Mouse (Mus musculus): Measurements from ENCODE around the gene Fermt1.

Fermt1 gene

DNA sequence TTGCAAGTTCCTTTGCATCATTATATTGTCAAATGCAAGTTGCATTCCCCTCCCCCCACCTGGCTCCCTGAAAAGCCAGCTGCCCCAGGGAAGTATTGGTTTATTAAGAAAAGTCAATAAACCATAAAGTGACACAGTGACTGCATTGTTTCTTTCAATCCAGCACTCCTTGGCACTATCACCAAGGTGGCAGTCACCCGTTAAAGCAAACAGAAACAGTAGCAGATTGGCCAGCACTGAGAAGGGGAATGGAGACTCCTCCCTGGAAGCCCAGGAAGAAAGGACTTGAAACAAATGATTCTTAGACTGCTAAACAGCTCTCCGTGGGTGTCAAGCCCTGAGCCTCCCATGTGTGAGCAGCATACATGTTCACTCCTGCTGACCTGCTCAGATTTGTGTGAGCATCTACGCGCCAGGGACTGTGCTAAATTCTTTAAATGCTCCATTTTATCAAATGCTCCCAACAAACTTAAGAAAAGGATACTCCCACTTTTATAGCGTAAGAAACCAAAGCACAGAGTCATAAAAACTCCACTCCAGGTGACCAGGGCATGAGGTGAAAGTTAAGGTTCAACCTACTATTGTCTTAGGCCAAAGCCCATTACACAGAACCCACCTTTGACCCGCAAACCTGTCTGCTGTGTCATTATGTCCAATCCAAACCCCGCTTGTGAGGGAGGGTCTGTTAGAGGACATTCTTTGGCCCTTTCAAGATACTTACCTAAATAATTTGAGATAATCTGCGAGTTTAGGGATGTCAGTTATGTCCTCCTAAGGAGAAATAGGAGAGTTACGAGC lies 23.4 kb downstream of the Fermt1 start:
- DNase-seq (ENCODE audit: low spot score), result no peak

DNA sequence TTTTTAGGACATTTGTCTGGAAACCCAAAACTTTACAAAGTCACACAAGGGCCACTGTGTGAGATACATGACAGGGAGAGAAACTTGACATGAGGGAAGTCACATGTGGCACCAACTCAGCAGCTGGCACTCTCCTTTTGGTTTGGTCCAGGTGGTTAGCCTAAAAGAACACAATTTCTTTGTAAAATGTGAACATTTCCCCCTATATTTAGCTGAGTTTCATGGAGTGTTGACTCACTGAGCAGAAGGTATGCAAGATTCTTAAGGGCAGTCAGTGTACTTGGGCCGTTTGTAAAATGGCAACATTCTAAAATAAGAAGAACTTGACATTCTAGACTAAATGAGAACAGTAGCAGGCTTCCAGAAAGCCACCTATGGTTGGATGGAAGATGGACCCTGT lies 30.9 kb downstream of the Fermt1 start:
- DNase-seq (ENCODE audit: low spot score), result no peak

DNA sequence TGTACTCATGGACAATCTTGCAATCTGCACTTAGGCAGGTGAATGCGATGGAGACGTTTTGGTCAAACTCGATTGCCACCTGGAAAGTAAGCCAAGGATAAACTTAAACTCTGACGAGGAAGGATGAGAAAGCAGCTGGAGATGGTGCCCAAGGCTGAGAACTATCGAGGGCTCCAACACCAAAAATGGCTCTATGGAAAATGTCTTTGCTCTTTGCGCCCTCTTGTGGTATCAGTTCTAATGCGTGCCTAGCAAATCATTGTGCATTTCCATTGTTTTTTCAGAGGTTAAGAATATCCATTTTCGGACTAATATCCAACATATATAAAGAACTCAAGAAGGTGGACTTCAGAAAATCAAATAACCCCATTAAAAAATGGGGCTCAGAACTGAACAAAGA lies 38.9 kb downstream of the Fermt1 start:
- DNase-seq (ENCODE audit: low spot score), result no peak

DNA sequence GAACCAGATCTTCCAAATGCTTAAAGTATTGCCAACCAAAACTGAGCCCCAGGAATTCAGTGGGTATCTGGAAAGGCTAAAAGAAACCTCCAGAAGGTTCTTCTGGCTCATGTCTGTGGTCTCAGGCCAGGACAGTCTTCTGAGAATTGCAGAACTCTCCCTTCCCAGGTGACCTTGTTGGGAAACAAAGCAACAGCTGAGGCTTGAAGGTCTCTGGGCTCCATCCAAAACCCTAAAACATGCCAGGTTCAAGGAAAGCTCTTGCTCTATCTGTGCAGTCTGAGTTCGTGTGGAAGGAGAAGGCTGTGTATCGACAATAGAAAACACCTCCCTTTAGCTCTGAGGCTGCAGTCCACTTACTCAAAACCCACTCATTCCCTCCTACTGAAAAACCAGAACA lies 40.7 kb downstream of the Fermt1 start:
- DNase-seq (ENCODE audit: low spot score), result no peak

DNA sequence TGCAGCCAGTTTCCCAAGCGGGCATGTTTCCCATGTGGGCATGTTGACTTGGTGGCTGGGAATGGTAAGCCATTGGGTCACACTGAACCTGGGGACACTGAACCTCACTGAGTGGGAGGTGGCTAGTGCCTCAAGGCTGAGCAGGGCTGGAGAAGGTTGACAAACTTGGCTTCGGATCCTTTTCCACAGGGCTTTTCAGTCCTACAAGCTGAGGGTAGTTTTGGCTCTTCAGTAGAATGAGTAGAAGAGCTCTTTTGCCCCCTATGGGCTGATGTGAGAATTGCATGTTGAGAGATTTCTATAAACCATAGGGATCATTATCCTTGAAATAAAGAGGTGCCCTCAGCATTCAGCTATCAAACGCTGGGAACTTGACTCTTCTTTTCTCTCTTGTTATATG lies 42.2 kb downstream of the Fermt1 start:
- DNase-seq (ENCODE audit: low spot score), result no peak

DNA sequence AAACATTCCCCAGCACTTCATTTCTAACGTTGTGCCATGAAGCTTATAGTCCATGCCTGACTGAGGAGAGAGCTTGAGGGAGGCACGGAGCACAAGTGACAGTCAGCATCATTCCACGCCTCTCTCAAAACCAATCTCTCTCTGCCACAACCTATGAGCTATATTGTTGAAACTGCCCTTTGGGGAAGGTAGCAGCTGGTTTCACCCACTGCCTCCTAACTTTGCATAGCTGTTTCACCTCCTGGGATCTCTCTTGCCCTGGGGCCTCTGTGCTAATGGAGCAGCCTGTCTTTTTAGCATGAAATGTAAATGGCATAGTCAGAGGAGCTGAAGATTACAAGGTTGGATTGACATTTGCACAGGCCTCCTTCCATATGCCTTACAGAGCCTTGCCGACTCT lies 43.6 kb downstream of the Fermt1 start:
- DNase-seq (ENCODE audit: low spot score), result no peak

DNA sequence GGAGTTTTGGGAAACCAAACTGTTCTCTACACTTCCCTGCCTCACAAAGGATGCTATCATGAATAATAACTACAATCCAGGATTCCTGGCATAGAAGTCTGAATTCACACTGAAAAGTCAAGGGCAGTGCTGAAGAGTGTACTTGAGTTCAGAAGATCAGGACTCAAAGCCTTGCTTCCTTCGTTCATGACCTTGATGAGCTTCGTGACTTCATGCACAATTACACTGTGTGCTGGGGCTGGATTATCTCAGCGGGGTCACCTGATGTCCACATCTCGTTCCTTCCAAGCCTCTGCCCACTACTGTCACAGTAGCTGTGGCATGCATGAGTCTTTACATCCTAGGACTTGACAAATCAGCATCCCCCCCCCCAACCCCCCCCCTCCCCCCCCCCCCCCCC lies 44.1 kb downstream of the Fermt1 start:
- DNase-seq (ENCODE audit: low spot score), result no peak

DNA sequence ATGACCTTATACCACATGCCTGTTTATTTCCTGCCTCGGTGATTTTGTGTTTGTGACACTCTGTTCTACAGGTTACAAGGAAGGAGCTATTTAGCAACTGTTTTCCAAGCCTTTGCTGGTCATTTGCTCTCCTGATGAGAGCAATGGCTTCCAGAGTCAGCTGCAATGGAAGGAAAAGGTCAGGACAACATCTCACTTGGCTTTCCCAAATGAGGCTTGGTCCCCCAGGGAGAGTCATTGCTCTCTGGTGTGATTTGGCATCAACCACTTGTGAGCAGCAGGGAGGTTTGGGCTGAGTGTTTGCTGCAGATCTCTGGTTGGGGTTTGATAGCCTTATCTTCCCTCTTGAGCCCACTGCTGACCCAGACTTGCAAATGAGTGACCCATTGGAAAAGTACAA lies 45.1 kb downstream of the Fermt1 start:
- DNase-seq (ENCODE audit: low spot score), result no peak

DNA sequence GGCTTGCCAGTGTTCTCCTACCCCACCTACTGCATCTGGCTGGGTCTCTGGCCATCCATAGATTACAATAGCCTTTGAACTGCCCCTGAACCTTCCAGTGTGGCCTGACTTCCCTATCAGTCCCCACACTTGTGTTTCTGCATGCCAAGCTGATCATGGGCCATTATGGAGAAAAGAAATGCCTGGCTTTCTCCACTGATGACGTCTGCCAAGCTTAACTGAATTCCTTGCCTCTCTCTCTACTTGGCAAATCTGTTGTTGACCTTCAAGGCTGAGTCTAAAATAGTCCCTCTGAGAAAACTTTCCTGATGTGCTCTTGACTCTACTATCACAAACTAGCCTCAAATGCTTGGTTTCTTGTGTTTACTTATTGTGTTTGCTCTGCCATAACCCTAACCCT lies 47.5 kb downstream of the Fermt1 start:
- no peak for DNase-seq (ENCODE audit: low spot score)

DNA sequence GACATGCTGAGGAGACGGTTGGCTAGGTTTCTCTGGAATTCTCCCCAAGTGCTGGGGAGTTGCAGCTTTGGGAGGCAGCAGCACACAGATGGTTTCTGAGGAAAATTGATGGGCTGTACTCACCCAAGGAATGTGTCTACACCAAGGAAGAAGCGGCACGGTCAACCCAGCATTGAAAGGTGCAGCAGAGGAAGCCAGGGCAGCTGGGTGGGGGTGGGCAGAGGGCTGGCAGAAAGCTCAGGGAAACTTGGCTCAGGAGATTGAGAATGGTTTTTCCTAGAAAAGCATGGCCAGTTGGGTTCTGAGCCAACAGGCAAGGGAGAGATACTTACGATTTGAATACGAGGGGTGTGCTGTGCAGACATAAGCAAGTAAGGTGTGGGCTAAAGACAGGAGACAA lies 51.9 kb downstream of the Fermt1 start:
- no peak for DNase-seq (ENCODE audit: low spot score)

DNA sequence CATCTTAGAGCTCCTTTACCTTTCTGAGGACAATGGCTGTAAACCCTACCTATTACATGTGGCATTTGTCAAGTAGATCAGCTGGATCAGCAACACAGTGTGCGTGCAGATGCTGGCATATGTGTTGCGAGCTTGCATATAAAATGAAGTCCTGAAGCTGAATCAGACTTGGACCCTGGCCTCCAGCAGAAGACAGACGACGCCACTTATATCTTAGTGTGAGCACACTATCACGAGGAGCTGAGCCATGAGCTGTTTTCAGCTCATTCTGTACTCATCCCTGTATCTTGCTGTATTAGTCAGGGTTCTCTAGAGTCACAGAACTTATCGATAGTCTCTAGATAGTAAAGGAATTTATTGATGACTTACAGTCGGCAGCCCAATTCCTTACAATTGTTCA lies 60.4 kb downstream of the Fermt1 start:
- no peak for DNase-seq (ENCODE audit: low spot score)

DNA sequence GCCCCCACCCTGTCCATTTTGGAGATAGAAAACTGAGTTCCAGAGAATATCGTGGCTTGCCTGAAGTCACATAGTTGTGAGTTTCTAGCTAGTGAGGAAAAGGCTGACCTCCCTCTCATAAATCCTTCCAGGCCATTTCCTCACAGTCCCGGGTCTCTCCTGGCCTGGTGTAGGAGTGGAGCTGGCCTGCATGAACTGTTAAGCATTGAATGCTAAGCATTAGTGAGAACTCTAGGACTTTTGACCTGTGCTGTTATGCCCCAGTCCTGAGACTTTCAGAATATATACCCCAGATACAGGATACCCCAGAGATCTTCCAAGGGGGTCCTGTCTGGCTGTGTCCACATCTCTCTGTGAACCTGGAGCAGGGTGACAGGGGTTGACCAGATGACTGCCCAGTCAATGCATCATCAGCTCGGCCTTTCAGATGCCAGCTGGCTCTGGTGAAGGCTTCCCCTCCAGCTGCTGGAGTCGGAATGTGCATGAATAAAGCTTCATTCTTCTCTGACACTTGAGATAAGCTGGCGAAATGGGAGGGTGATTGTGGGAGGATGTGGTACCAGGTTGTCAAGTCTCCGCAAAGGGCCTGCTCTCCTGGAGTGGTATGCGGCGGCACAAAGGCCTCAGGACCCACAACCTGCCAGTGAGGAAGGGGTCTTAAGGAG lies 61.3 kb downstream of the Fermt1 start:
- DNase-seq (ENCODE audit: low spot score), result no peak

DNA sequence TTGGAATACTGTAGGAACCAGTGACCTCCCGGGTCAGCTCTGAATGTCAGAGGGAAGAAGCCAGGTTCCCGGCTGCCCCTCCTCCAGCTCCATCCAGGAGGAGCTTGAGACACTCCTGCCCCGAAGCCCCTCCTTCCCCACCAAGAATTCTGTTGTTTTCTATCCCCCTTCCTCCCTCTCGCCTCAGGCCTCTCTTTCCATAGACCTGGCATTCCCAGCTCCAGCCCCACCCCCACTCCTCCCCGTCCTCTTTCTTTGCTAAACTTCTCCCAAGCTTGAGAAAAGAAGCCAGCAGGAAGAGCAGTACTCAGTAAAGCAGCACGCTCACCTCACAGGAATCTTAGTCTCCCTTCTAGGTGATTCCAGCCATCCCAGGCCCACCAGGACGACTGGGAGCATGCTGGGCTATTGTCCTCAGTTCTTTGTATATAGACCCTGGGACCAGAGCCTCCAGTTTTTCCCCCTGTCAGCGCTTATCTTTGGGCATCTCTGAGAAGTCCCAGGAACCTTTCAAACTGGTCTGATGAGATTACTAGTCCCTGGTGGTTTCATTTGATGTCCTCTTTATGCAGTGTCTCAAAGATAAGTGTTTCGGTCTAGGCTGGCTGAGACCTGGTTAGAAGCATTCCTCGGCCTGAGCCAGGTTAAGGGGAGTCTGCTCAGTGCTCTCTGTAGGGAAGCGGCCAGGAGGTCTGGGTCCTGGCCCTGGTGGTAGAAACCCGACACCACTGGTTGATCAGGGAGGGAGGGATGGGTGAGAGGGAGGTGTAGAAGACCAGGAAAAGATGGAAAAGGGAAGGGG lies 64.7 kb downstream of the Fermt1 start, which contains the start of gene Lrrn4:
Lrrn4 (minus strand) TSS at position 48 of the 802 bp plus-strand sequence.
- no peak for DNase-seq (ENCODE audit: low spot score)

DNA sequence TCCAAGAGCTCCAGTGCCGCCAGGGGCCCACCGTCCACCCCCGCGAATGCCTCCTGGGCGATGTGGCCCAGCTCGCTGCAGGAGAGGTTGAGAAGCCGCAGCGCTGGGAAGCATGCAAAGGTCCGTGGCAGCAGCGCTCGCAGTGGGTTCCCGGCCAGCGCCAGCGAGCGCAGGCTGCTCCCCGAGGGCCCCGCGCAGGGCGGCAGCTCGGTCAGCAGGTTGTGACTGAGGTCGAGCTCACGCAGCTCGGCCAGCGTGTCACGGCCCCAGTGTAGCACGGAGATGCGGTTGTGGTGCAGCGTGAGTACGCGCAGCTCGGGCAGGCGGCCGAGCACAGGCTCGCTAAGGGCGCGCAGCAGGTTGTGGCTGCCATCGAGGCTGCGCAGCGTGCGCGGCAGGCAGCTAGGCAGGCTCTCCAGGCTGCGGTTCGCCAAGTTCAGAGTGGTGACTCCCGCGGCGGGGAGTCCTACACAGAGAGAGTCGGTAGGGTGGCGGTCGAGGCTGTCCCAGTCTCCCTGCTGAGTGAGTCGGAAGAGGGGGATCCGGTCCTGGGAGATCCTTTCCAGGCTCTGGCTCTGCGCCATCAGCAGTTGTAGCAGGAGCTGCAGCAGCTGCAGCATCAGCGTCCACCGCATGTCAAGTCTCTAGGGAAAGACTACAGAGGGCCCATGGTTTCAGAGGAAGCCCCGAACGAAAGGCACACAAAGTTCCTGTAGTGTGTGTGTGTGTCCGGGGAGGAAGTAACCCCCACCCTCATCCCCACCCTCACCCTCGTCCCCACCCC lies 66.3 kb downstream of the Fermt1 start:
- DNase-seq (ENCODE audit: low spot score), result no peak

DNA sequence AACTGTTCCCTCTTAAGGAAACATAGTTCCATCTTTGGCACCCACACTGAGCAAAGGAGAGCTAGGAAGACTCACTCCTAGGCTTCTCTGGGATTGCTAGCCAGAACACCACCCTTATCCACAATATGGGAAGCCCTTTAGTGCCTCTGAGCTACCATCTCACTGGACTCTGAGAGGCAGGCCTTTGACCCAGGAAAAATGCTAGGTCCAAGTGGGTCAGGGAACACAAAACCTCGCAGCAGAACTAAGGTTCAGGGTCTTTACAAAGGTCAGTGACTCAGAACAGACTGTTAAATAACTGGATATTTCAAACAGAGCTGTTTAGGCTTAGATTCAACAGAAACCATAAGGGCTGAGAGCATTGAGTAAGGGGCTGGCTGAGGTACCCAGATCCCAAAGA lies 68.7 kb downstream of the Fermt1 start:
- no peak for DNase-seq (ENCODE audit: low spot score)

DNA sequence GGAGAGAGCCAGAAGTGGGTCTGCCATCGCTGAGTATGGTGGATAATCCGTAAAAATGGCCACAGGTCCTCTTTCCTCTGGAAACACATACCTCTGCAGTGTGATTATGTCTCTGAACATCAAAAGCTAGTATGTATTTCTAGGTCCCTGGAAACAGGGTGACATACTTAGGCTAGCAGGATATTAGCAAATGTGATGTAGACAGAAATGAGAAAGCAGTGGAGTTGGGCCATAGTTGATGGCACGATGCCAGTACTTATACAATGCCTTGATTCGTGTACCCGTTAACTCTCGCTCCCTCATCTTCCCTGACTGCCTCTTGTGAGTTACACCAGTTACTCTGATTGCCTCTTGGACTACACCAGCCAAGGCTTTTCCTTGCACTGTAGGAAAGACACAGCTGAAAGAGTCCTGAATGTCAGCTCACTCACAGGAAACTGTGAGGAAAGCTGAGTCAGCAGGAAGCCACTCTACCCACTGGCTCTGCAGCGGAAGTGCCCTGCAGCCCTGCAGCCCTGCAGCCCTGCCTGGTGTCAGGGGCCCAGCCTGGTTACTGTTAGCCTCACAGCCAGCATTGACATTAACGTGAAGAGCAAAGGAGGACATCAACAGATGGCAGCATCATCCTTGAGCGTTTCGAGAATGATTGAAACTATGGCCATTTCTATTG lies 71.9 kb downstream of the Fermt1 start:
- DNase-seq (ENCODE audit: low spot score), result no peak

DNA sequence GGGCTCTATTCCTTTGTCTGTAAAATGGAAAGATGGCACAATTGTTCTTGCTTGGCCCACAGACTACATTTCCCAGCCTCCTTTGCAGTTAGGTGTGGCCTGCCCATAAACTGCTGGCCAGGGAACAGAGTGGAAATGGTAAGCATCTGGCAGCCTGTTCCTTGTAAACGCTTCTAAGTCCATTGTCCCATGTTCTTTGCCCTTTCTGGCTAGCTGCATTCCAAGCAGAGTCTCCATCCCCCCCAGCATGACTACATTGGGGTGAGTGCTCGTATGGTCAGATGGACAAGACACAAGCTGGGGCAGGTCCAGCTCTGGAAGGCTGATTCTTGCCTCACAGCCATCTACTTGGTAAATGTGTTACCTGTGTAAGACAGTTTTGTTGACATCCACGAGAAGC lies 74.0 kb downstream of the Fermt1 start:
- DNase-seq (ENCODE audit: low spot score), result no peak

DNA sequence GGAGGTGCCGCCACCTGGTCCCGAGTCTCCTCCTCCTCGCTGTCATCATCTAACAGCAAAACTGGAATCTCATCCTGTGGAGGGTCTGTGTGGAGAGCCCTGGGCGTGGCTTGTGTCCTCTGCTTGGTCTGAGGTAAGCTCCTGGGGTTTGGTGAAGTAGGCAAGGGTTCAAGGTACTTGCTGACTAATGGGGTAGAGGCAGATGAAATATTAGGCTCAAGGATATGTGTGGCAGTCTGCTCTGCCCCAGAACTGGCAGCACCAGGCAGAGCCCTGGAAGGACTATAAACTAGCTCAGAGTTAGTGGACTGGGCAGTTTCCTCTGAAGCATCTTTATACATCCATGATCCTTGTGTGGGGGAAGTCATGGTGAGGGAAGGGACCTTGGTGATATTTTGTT lies 75.4 kb downstream of the Fermt1 start:
- no peak for DNase-seq (ENCODE audit: low spot score)

DNA sequence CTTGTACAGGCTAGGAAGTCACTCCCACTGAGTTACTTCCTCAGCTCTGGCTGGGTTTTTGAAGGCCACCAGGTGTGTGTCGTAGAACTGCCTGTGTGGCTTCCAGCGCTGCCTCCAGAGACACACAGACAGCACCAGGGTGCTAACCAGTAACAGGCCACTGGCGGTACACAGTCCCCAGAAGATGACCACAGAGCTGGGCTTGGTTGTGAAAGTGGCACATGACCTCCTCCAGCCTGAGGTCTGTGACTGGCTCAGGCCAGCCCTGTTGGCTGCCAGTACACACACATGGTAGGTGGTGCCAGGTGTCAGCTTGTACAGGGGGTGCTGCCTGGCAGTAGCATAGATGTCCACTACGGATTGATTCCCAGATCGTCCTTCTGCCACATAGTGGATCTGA lies 76.0 kb downstream of the Fermt1 start:
- no peak for DNase-seq (ENCODE audit: low spot score)

DNA sequence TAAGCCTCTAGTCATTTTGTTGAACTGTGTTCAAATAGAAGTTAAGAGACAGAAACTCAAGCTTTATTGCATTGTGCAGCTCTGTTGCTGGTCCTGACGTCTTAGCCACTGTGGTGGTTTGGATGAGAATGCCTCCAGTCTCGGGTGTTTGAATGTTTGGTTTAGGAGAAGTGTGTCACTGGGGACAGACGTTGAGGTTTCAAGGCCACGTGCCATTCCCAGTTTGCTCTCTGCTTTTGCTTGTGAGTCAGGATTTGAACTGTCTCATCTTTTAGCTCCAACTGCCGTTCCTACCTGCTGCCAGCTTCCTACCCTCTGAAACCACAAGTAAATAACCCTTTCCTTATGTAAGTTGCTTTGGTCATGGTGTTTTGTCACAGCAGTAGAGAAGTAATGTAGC lies 78.2 kb downstream of the Fermt1 start:
- no peak for DNase-seq (ENCODE audit: low spot score)

DNA sequence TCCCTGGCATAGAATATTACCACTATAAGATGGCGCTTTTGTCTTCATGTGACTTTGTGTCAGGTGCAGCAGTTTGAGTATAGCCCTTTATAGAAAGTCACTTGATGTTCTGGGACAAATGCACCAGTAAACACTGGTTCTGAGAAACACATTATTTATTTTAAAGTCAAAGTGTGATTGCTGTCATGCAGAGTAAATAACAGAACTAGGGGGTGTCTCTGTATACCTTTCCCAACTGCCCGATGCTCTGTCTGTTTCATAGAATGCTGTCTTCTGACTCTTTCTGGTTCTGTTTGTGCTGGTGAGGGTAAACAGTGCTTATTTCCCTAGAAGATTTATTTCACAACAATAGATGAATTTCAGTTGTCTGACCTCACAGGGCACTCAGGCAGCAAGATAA lies 82.4 kb downstream of the Fermt1 start:
- no peak for DNase-seq (ENCODE audit: low spot score)

DNA sequence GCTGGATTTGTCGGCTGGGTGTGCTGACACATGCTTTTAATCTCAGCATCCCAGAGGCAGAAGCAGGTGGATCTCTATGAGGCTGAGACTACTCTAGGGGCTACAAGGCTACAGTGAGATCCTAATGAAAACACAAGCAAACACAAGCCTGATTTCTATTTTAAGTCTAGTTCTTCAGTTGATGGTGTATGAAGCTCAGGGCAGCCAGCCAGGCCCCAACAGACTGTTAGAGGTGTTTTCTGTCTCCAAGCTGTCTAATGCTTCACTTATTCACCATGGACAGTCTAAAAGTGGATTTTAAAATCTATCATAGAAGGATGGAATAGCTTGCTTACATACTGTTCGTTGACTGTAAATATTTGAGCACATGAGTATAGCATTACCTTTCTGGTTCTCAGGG lies 84.2 kb downstream of the Fermt1 start:
- DNase-seq (ENCODE audit: low spot score), result no peak

Measured in urinary bladder, postnatal 10 days (tissue).